Mouse (Mus musculus) heart, postnatal 0 days (tissue): ENCODE data around the gene Ly86. TPM values are rescaled to one million over a fixed set of nuclear protein-coding genes. Genes with fewer than 3 reads are reported as not detected.

Experiments
- ATAC-seq: fragments of 200-750 bp; cut with Nextera tagmentation; 2 replicates; pipeline ENCODE4 v1.8.0; 2017; ENCODE audit warnings: low read depth, moderate number of reproducible peaks, moderate library complexity; ENCODE audit not compliant: insufficient read depth
- DNase-seq: peaks from one replicate; pipeline ENCODE4 v3.0.0-alpha.2; 2016; ENCODE audit warnings: low spot score
- H3K27ac ChIP-seq: fragments of 300-500 bp; sonication (generic); 2 replicates; pipeline ENCODE4 v1.5.1; 2014; ENCODE audit warnings: low read depth, mild to moderate bottlenecking
- H3K27me3 ChIP-seq: fragments of 300-500 bp; sonication (generic); 2 replicates; pipeline ENCODE4 v1.6.1; 2014; ENCODE audit warnings: low read length, mixed read lengths; ENCODE audit not compliant: control insufficient read depth, insufficient read depth
- H3K36me3 ChIP-seq: fragments of 300-500 bp; sonication (generic); replicated peaks from 2 replicates; pipeline ENCODE4 v1.6.1; 2014; ENCODE audit warnings: low read length, mixed read lengths; ENCODE audit not compliant: control insufficient read depth, insufficient read depth
- H3K4me1 ChIP-seq: fragments of 300-500 bp; sonication (generic); 2 replicates; pipeline ENCODE4 v1.6.1; 2014; ENCODE audit warnings: antibody characterized with exemption; ENCODE audit not compliant: control insufficient read depth, insufficient read depth
- H3K4me2 ChIP-seq: fragments of 300-500 bp; sonication (generic); 2 replicates; pipeline ENCODE4 v1.6.1; 2014; ENCODE audit warnings: low read depth, mild to moderate bottlenecking, low read length, moderate library complexity
- H3K4me3 ChIP-seq: fragments of 300-500 bp; sonication (generic); 2 replicates; pipeline ENCODE4 v1.5.1; 2014; ENCODE audit warnings: low read depth, low read length
- H3K9ac ChIP-seq: fragments of 300-500 bp; sonication (generic); replicated peaks from 2 replicates; pipeline ENCODE4 v1.6.1; 2014; ENCODE audit warnings: low read depth, low read length, mixed read lengths
- H3K9me3 ChIP-seq: fragments of 300-500 bp; sonication (generic); replicated peaks from 2 replicates; pipeline ENCODE4 v1.6.1; 2016; ENCODE audit warnings: low read length; ENCODE audit not compliant: control insufficient read depth
- CTCF ChIP-seq: IDR thresholded peaks from 2 replicates; pipeline ENCODE4 v1.5.1; 2016; ENCODE audit warnings: antibody characterized with exemption, control low read depth, low read depth
- EP300 ChIP-seq: IDR thresholded peaks from 2 replicates; pipeline ENCODE4 v1.6.1; 2016; ENCODE audit warnings: antibody characterized with exemption, low read depth
- WGBS: fragments of 180-500 bp; shearing (Covaris S2); extraction: QIAGEN DNeasy Blood & Tissue Kit; methylation state at CpG from one replicate; pipeline ENCODE4 v1.1.7; 2014; 5-methylcytosine and 5-hydroxymethylcytosine counted together
- polyA plus RNA-seq: library from polyadenylated mRNA; unstranded; fragments of >200 nt; fragmentation: Nextera tagmentation; extraction: Ambion mirVana; gene quantifications from 2 replicates; pipeline ENCODE4 v1.2.1, GENCODE M21; 2015
- total RNA-seq: library from RNA; depleted of rRNA; stranded (reverse); fragments of >200 nt; gene quantifications from 2 replicates; pipeline ENCODE4 v1.2.3, GENCODE M21; 2014; ENCODE audit warnings: low replicate concordance

Gene Ly86
- total and polyA plus RNA-seq, 2 experiments from 2014 or later = 4.5 TPM; not detected in 1

DNA sequence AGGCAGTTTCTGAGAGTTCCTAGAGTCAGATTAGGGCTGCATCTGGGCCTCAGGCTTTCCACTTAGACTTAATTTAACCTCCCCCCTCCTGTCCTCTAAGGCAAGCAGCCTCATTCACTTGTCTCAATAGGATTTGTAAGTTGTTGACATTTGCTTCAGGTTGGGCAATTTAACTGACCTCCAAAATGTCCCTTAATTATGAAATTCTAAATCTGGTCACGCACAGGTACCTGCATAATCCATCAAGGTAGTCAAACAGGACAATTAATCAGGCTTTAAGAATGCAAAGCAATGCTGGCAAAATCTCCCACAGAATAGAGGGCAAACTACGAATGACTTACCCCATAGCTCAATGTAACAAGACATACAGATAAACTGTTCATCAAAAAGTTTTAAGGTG, 8.0 kb downstream of the Ly86 start:
- Histone ChIP-seq H3K4me1 (no peaks in the 10 kb centered on the region), H3K27me3 (no peaks in the 10 kb centered on the region), H3K9ac (no peak overlapping the region), H3K4me3 (no peak overlapping the region), H3K9me3 (no peaks in the 10 kb centered on the region), H3K27ac (no peak overlapping the region), H3K4me2 (no peak overlapping the region), H3K36me3 (no peaks in the 10 kb centered on the region)
- no peak for ATAC-seq
- DNase-seq = no peak
- TF ChIP-seq EP300 = no peak
- no peak for TF ChIP-seq CTCF
- 93% methylated on average over 2 of the region's 2 CpGs for WGBS

DNA sequence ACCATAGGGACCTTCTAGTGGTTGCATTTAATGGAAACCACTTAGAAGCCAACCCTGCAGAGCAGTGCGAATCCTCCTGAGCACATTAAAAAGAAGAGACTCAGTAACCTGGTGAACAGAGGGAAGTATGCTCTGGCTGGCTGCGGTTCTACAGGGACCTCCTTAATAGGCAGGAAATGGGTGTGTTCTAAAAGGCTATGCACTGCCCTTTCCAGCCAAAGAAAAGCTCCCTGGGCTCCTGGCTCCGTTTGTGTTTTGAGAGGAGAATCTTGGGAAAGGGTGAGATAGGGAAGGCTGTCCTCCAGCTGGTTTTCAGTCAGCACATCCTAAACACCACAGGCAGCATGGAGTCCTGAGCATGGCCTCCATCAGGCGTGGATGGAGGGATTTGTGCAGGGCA, 8.9 kb downstream of the Ly86 start:
- Histone ChIP-seq H3K9me3 (no peaks in the 10 kb centered on the region), H3K36me3 (no peaks in the 10 kb centered on the region), H3K9ac (no peak overlapping the region), H3K4me1 (no peaks in the 10 kb centered on the region), H3K4me3 (no peak overlapping the region), H3K27me3 (no peaks in the 10 kb centered on the region), H3K27ac (no peak overlapping the region), H3K4me2 (no peak overlapping the region)
- DNase-seq (no peak), ATAC-seq (no peak)
- TF ChIP-seq EP300 (no peak), CTCF (no peak)
- 44% methylated on average over 4 of the region's 4 CpGs for WGBS

- H3K36me3 ChIP-seq = no peaks in the 10 kb centered on the region
- H3K4me1 ChIP-seq = no peaks in the 10 kb centered on the region
- H3K27ac ChIP-seq = no peak overlapping the region
- WGBS = 41% methylated on average over 4 of the region's 4 CpGs
- TF ChIP-seq CTCF (no peak), EP300 (no peak)
- H3K9me3 ChIP-seq = no peaks in the 10 kb centered on the region
- no peak overlapping the region for H3K4me3 ChIP-seq
- H3K9ac ChIP-seq = no peak overlapping the region
- no peak overlapping the region for H3K4me2 ChIP-seq
- DNase-seq (no peak), ATAC-seq (no peak)
- H3K27me3 ChIP-seq = no peaks in the 10 kb centered on the region
These were observed 9.4 kb downstream of the Ly86 start for GRCm38 (mm10) chr13:37354432-37354831.

- Histone ChIP-seq H3K9me3 (no peaks in the 10 kb centered on the region), H3K27ac (no peak overlapping the region), H3K4me1 (0 out of 2 replicates have a peak, but pooled peaks cover 8% of the 10 kb centered on the region), H3K36me3 (no peaks in the 10 kb centered on the region), H3K9ac (no peak overlapping the region), H3K27me3 (no peaks in the 10 kb centered on the region), H3K4me2 (no peak overlapping the region), H3K4me3 (no peak overlapping the region)
- no peak for DNase-seq
- TF ChIP-seq EP300 (no peak), CTCF (no peak)
- ATAC-seq = no peak
- WGBS = 65% methylated on average over 10 of the region's 10 CpGs
These were observed 10.8 kb downstream of the Ly86 start for GRCm38 (mm10) chr13:37355642-37356331.

GRCm38 (mm10) chr13:37356549-37356948, 11.5 kb downstream of the Ly86 start:
- Histone ChIP-seq H3K9ac (no peak overlapping the region), H3K36me3 (no peaks in the 10 kb centered on the region)
- WGBS = 81% methylated on average over 2 of the region's 2 CpGs

DNA sequence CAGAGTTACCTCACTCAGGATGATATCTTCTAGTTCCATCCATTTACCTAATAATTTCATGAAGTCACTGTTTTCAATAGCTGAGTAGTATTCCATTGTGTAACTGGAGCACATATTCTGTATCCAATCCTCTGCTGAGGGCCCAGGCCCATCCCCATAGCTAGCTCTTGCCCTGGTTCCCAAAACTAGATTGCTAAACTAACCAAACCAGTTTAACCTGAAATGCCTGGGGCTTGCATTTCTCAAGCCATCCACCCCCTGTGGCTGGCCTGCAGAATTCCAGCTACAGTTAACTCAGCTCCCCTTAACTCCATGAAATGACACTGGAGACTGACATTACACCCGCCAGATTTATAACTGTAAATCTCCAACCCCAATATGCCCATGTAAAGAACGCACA, 13.1 kb downstream of the Ly86 start:
- no peak overlapping the region for H3K4me2 ChIP-seq
- H3K27ac ChIP-seq = no peak overlapping the region
- no peak overlapping the region for H3K4me3 ChIP-seq
- WGBS = 86% methylated on average over 2 of the region's 2 CpGs
- no peak overlapping the region for H3K9ac ChIP-seq
- ATAC-seq = no peak
- no peak for TF ChIP-seq CTCF
- no peak for TF ChIP-seq EP300
- DNase-seq = no peak
- H3K4me1 ChIP-seq = peaks cover 14% of the 10 kb centered on the region; the same call in 1 of the 2 replicates
- H3K9me3 ChIP-seq = no peaks in the 10 kb centered on the region
- no peaks in the 10 kb centered on the region for H3K36me3 ChIP-seq
- no peaks in the 10 kb centered on the region for H3K27me3 ChIP-seq

More at GRCm38 (mm10) chr13:37356549-37356948, 11.5 kb downstream of the Ly86 start:
- H3K27me3 ChIP-seq = no peaks in the 10 kb centered on the region
- no peak overlapping the region for H3K4me2 ChIP-seq
- no peak for TF ChIP-seq CTCF
- no peak for TF ChIP-seq EP300
- H3K9me3 ChIP-seq = no peaks in the 10 kb centered on the region
- no peak overlapping the region for H3K4me3 ChIP-seq
- peaks cover 14% of the 10 kb centered on the region; the same call in 1 of the 2 replicates for H3K4me1 ChIP-seq
- ATAC-seq = no peak
- no peak overlapping the region for H3K27ac ChIP-seq
- DNase-seq = no peak
